Mouse (Mus musculus) induced T-regulatory cell, adult 2 months (primary cell): ENCODE results near the gene Samd14.
"Not testable (repeated sequence)": the region's sequence is repeated elsewhere in the genome, so short reads cannot be mapped to it uniquely, and the experiment has no call there.

Experiments
- DNase-seq: peaks from one replicate; pipeline ENCODE4 v3.0.0-alpha.2; 2012; ENCODE audit warnings: low read depth

Samd14 gene

DNA sequence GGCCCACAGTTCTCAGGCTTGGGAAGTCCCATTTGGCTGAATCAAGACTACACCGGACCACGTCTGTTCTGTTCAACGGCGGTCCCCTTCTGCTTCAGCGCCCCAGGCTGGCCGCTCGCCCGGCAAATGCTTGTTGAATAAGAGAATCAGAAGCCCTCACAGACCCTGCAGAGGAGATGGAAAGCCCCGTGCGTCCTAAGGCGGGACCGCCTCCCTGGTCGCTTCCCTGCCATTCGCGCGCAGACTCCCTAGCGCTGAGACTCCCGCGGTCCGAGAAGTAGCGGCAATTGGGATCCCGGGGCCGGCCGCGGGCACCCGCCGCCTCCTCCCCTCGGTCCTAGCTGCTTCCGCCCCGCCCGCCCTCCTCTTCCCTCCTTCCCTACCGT, at the start of gene Samd14:
Gene Samd14, plus strand, starts transcription at position 251 of the 386 bp plus-strand sequence.
- DNase-seq = peak; percentile 59

DNA sequence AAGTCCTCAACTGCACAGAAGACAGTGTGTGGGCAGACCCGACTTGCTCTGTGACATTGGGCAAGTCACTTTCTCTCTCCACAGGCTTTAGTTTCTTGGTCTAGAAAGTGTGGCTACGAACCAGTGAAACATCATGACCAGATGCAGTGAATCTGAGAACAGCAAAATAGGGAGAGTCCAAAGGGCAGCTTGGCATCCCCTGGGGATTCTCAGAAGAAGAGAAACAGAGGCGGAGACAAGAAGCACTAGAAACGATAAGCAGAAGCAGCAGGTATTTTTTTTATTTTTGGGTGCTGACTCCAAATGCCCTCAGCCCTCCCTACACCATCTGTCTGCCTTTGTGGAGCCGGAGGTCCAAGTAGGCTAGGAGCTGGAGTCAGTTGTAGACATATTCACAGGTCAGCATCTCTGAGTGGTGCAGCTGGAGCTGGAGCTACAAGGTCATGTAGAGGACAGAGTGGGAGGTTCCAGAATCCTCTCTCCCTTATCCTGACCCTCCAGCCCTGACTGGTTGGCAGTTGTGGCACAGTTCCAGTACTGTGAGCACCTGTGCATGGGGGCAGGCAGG, 47.1 kb upstream of the Samd14 start:
- no peak for DNase-seq

DNA sequence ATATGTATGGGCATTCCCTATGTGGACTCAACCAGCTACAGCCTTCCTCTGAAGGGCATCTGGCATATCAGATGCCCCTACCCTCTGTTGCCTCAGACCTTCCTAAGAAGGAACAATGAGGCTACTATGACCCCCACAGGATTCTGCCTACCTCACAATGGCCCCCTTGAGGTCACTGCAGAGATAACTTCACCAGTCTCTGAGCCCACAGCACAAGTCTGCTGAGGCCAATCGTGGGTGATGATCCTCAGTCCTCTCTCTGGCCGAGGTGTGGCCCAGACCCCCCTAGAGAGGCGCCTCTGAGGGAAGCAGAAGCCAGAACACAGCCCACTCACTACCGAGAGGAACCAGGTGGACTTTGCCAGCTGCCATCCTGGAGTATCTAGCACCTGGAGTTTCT, 42.3 kb upstream of the Samd14 start, which contains the start of gene Hils1:
Gene Hils1, plus strand, starts transcription at position 175 of the 400 bp plus-strand sequence.
- DNase-seq = no peak

DNA sequence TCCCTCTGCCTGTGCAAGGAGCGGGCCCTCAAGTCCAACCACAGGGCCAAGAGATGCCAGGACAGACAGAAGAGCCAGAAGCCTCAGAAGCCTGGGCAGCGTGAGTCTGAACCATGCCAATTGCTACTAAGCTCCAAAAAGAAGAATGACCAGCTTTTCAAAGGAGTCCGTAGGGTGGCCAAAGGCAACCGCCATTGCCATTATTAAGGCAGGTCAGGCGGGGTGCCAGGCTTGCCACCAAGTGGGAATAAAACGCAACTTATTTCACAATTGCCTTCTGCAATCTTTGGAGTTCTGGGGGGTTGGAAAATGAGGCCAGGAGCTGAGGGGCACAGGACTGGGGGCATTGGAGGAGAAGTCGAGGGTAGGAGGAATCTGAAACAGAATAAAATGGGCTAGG, 41.5 kb upstream of the Samd14 start:
- no peak for DNase-seq

DNA sequence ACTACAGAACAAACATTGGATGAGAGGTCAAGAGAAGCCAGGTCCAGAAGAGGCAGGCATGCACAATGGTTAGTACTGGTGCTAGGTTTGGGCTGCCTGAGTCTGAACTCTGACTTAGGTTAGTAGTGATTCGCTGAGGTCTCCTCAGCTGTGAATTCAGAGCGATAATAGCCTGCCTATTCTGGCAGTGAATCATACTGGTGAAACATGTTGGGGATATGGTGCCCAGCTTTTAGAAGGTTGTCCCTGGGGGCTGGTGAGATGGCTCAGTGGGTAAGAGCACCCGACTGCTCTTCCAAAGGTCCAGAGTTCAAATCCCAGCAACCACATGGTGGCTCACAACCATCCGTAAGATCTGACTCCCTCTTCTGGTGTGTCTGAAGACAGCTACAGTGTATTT, 40.0 kb upstream of the Samd14 start:
- DNase-seq = not testable (repeated sequence)

DNA sequence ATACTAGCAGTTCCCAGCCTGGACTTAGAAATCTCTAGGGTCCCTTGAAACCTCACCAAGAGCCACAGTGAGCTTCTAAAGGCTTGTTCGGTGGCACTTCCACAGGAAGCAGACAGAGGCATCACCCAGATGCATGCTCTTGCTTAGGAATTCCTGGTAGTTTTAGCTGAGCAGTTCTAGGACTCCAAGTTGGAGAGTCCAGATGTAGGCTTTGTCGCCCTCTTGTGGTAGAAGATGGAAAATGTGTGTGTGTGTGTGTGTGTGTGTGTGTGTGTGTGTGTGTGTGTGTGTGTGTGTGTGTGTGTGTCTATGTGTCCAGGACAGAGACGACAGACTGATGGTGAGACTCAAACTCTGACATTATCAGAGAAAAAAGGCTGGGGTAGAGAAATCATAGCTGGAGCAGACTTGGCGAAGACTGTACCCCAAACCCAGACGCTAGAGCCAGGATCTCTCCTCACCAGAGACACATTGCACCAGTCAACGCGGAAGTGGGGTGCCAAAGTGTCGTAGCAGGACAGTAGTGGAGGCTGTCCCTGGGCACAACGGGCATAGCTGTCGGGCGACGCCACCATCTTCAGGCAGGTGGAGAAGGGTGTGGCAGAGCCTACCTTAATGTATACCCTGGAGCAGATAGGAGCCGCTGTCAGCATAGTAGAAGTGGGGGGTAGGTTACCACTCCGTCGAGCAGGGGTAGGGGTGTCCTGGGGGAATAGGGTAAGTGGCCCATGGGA, 39.3 kb upstream of the Samd14 start:
- DNase-seq = peak; percentile 83

DNA sequence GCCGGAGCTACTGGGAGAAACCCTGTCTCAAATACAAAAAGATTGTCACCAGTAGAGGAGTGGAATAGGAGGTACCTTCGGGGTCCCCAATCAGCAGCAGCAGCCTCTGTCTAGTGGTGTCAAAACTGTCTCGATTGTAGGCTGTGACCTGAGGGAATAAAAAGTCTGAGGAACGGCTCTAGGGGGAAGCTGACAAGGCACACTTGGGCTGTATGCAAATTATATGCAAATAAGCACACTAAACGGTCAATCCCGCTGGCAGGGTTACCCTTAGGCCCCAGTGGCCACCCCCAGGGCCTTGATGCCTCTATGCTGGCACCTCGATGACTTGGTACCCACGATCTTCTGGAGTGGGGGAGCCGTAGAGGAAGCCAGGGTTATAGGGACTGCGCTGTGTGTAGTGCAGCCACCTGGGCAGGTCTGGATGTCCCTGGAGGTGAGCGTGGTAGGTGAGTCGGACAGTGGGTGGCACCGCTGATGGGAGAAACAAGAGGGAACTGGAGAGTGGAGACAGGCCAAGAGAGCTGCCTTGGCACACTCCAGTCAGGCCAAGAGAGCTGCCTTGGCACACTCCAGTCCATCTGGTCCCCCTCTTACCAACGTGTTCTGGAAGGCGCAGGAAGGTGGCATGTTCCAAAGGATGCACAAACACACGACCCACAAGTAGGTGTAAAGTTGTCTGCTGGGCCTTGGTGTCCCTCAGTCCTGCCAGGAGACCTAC, 37.6 kb upstream of the Samd14 start:
- no peak for DNase-seq

DNA sequence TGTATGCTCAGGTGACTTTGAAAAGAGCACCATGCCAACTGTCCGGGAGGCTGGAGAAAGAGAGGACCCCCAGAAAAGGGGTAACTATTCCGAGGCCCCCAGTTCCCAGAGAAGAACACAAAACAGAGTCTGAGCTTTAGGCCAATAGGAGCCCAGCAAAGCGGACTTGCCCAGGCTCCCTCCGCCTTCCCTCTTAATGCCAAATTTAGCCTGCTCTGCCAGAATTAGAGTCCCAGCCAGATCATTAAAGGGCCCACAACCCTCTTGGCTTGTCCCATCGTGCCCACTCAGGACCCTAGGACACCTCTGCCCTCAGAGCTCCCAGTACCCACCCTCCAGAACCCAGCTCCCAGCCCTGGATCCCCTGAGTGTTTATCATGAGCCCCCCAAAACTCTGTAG, 36.8 kb upstream of the Samd14 start:
- DNase-seq = no peak

DNA sequence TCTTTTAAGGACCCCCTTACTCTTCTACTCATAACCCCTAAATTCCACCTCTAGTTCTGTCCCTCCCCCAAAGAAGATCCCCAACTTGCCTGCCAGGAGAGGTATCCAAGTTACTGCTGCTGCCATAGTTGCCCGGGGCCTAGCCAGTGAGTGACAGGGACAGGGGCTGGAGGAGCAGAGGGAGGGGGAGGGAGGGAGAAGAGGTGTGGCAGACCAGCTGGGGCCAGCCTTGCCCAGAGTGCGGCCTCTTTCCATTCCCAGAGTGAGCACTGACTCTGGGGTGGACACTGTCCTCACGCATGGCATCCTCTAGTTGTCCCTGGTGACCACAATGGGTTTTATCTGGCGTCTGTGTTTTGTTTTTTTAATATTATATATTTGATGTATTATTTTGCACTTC, 36.4 kb upstream of the Samd14 start:
- no peak for DNase-seq

DNA sequence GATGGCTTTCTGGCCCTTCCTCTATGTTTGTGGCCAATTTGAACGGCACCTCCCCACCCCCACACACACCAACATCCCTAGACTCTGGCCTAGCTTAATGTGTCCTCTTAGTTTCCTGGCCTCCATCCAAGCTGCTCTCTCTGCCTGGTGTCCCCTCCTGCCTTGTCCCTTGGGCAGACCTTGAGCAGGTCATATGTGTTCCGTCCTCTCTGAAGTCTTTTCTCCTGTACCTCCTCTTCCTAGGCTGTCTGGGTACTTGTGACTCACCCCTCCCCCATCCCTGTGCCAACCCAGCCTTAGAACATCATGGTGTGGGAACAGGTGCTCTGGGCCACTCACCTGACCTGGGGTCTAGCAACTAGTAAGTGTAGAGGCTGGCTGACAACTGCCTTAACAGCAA, 34.7 kb upstream of the Samd14 start:
- DNase-seq = no peak

DNA sequence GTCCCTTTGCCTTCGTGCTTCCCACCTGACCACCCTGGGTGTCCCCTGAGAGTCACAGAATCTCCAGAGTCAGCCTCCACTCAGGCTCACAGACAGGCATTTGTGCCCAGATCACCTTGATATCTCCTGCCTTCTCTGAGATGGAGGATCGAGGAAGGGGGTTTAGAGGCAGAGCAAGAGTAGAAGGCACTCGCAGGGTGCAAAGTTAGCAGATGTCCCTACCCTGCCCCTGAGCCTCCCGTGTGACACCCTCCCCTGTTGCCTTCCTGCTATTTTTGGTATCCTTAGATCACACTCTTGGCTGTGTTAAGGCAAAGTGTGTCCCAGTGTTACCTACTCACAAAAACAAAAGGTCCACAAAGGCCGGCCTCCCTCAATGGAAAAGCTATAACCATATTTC, 33.5 kb upstream of the Samd14 start, which contains the start of gene Sgca:
Gene Sgca, minus strand, starts transcription at position 129 of the 400 bp plus-strand sequence.
- DNase-seq = no peak

DNA sequence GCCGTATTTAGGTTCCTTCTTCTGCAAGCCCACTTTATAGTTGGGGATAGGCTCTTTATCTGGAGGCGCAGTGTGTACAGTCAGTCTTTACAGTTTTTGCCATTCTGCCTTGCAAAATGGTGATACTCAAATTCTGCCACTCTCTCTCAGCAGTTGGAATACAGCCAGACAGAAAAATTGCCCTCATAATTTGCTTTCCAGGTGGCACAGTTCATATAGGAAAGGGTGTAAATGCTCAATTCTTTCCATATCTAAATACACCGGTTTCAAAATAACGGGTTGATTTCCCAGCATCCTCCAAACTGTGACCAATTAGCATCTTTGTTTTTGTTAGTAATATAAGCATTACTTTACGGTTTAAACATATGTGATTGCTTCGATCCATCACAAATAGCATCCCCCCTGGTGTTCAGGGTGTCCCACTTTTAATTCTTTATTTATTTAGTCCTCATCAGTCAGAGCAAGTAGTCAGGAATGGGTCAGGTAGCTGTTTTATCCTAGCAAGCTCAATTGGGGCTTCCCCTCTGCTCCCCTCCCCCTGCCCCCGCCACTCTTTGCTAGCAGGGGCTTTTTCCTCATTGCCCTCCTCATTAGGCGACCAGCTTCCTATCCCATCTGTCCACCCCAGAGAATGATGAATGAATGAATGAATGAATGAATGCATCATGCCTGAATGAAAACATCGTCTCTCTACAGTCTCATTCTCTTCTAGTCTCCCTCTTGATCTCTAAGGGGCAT, 31.3 kb upstream of the Samd14 start:
- no peak for DNase-seq

DNA sequence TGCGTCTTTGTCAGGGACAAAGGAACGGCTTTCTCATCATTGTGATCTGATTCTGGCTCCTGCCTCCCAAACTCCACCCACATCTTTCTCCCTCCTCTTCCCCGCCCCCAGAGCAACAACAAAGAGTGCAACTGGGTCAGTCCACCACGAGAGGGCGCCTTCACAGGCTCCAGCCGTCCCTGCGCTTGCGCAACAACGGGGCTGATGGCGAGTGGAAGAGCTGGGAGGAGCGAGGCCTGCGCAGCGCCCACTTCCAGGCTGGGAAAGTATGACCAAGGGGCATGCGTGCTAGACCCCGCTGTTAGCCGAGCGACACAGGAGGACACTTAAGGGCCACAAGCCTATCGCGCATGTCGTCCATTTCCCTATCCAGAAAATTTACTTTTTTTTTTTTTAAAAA, 30.7 kb upstream of the Samd14 start:
- DNase-seq = peak; percentile 97

DNA sequence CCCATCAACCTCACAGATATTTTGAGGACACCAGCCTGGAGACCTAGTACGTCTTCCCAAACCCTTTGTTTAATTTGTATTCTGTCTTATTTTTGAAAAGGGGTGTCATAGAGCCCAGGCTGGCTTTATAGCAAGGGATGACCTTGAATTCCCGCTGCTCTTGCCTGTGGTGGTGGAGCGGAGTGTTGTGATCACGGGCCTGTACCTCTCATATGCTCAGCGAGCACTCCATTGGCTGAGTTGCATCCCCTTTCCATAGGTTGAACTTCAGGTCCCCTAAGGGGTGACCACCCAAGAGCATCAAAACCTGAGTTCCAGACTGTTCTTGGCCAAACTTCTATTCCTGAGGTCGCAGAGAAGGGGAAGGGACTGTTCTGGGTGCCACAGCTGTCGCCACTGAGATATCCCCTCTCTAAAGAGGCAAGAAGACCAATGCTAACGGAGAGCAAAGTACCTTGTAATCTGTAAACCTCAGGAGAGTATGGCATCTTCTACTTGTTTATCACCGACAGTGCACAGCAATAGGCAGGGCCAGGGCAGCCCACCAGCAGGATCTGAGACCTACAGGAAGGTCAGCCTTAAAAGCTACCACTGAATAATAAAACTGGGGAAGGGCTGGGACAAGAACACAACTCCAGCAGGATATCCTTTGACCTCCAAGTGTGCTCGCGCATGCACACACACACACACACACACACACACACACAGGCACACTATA, 30.1 kb upstream of the Samd14 start:
- DNase-seq = no peak

DNA sequence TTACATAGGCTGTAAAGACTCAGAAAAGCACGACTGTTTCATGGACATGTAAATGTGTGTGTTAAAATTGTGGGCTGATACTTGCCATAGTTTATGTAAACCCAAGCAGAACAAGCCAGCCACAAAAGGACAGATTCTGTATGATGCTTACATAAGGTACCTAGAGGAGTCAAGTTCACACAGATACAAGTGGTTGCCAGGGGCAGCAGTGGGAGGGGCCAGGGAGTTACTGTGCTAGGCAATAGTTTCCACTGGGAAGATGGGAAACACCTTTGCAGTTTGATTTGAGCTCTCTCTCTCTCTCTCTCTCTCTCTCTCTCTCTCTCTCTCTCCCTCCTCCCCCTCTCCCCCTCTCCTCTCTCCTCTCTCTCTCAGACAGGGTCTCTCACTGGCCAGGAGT, 24.5 kb upstream of the Samd14 start:
- DNase-seq = no peak

DNA sequence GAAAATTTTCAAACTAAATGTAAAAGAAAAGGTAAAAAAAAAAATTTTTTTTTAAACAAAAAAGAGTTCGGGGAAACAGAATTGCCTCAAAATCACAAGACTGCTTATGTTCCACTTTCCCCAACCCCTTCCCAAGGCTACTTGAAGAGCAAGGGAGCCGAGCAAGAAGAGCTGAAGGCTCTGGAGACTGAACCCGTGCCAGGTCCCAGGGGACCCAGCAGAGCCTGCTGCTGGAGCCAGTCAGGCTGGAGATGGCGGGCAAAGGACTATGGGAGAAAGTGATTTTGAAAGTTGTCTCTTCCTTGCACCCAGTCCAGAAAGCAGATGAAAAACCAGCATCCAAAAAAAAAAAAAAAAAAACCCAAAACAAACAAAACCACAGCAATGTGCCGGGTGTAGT, 23.9 kb upstream of the Samd14 start:
- DNase-seq = no peak

DNA sequence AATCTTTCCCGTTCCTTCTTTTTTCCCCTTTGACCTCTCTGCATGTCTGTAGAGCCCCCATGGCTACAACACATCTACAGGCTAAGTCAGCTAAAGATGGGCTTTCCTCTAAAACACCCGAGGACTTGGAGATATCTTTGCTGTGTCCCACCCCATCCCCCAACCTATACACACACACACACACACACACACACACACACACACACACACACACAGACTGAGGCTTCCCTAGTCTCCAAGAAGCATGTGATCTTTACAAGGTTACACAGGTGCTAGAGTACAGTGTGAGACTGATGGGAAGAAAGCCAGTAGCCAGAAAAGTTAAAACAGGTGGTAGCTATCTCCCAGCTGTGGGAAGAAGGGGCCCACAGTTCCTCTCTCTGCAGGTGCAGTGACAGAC, 23.2 kb upstream of the Samd14 start:
- DNase-seq = no peak

DNA sequence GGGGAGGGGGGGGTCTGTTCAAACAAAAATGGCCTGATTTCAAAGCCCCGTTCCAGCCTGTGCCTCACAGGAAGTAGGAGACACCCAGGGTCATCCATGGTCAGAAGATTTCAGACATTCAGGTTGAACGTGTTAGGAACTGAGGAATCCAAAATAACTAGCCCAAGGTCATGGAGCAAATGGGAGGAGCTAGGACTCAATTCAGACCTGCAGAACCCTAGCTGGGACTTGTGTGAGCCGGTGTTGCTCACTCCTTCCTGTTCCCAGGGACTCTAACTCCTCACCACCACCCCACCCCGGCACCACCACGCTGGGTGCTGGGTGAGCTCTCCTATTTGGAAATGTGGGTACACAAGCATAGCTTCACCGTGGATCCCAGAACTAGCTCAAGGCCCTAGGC, 22.3 kb upstream of the Samd14 start:
- DNase-seq = no peak

DNA sequence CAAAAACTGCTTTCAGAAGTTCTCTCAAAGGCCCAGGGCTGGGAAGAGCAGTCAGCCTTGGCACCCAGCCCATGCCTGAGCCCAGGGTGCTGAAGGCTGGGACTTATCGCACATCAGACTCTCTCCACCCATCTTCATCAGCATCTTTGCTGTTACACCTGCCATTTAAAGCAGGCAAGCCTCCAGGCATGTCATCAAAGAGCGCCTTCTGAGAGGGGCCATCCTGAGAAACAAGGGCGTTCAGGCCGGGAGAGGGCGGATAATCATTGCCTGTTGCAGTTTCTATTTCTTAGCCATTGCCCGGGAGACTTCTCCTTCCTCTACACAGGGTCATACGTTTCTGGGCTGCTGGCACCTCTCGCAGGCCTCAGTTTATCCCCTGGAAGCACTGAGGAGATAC, 21.8 kb upstream of the Samd14 start:
- DNase-seq = no peak

DNA sequence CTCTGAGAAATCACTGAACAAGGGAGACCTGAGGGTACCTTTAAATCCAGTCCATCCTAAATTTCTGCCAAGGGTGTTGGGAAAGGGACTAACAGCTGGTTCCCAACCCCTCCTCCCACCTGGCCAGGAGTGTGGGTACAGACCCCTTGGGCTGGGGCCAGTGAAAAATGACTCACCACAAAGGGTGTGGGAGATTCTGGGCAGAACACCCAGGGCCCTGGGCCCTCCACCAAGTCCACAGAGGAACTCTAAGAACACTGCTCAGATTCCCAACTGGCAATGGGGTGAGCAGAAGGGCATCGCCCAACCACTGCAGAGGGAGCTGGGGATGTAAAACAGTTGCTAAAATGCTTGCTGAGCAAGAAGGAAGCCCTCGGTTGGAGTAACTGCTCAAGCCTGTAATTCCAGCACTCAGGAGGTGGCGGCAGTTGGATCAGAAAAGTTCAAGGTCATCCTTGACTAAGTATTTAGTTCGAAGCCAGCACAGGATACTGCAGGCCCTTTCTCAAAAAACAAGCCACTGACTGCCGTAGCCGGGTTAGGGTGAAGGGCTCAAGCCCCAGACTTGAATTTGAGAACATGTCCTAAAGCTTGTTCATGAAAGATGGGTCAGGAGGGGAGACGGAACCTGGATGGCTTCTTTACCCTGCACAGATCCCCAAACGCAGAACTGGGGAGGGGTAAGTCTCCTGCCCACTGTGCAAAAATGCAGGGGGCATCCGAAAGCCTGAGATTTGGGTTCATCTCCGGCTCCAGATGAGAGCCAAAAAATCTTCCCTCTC, 20.7 kb upstream of the Samd14 start:
- DNase-seq = no peak

DNA sequence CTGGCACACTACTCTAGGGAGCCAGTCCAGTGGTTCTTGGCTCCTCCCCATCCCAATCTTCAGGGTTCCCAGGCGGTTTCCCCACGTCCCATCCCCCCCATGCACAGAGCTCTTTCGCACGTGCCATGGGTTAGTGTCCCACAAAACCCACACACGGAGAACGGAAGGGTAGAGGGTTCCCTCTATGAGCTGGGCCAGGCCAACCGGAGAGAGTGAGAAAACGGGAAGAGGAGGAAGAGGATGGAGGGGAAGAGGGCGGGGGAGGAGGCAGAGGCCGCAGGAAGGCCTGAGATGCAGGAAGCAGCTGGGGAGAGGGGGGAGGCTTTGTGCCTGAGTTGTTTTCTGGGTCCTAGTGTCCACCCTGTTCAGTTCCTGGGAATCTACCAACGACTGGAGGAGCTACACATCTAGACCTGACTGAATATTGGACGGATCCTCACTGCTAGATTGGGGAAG, 20.1 kb upstream of the Samd14 start:
- peak; percentile 90 for DNase-seq
